Mouse (Mus musculus) lung, postnatal 0 days (tissue): ENCODE measurements around the gene Rnf26. TPM values are rescaled to one million over a fixed set of nuclear protein-coding genes. Genes with fewer than 3 reads are reported as not detected.

Experiments
- ATAC-seq: fragments of 200-750 bp; cut with Nextera tagmentation; 2 replicates; pipeline ENCODE4 v1.8.0; 2017; ENCODE audit warnings: moderate library complexity
- DNase-seq: peaks from one replicate; pipeline ENCODE4 v3.0.0-alpha.2; 2016; ENCODE audit warnings: low spot score
- H3K27ac ChIP-seq: fragments of 300-500 bp; sonication (generic); 2 replicates; pipeline ENCODE4 v1.5.1; 2014; ENCODE audit warnings: antibody characterized with exemption, mild to moderate bottlenecking, low read length, mixed read lengths
- H3K27me3 ChIP-seq: fragments of 300-500 bp; sonication (generic); replicated peaks from 2 replicates; pipeline ENCODE4 v1.6.1; 2014; ENCODE audit warnings: low read length, mixed read lengths; ENCODE audit not compliant: insufficient read depth
- H3K36me3 ChIP-seq: fragments of 300-500 bp; sonication (generic); 2 replicates; pipeline ENCODE4 v1.6.1; 2014; ENCODE audit warnings: low read length, mixed read lengths; ENCODE audit not compliant: insufficient read depth
- H3K4me1 ChIP-seq: fragments of 300-500 bp; sonication (generic); 2 replicates; pipeline ENCODE4 v1.6.1; 2014; ENCODE audit warnings: antibody characterized with exemption, low read depth, low read length, mixed read lengths; ENCODE audit not compliant: insufficient read depth
- H3K4me2 ChIP-seq: fragments of 300-500 bp; sonication (generic); replicated peaks from 2 replicates; pipeline ENCODE4 v1.6.1; 2014; ENCODE audit warnings: low read depth, mild to moderate bottlenecking, low read length, moderate library complexity, mixed read lengths
- H3K4me3 ChIP-seq: fragments of 300-500 bp; sonication (generic); 2 replicates; pipeline ENCODE4 v1.5.1; 2014; ENCODE audit warnings: low read depth, low read length
- H3K9ac ChIP-seq: fragments of 300-500 bp; sonication (generic); replicated peaks from 2 replicates; pipeline ENCODE4 v1.6.1; 2014; ENCODE audit warnings: low read depth, mild to moderate bottlenecking
- H3K9me3 ChIP-seq: fragments of 300-500 bp; sonication (generic); 2 replicates; pipeline ENCODE4 v1.6.1; 2016; ENCODE audit warnings: low read length, mixed read lengths
- CTCF ChIP-seq: IDR thresholded peaks from 2 replicates; pipeline ENCODE4 v1.5.1; 2016; ENCODE audit warnings: antibody characterized with exemption, mild to moderate bottlenecking
- EP300 ChIP-seq: IDR thresholded peaks from 2 replicates; pipeline ENCODE4 v1.6.1; 2016; ENCODE audit warnings: antibody characterized with exemption, mild to moderate bottlenecking, control low read depth
- WGBS: fragments of 180-500 bp; shearing (Covaris S2); extraction: QIAGEN DNeasy Blood & Tissue Kit; methylation state at CpG from one replicate; pipeline ENCODE4 v1.1.7; 2014; 5-methylcytosine and 5-hydroxymethylcytosine counted together
- polyA plus RNA-seq: library from polyadenylated mRNA; unstranded; fragments of >200 nt; fragmentation: Nextera tagmentation; extraction: Ambion mirVana; gene quantifications from 2 replicates; pipeline ENCODE4 v1.2.1, GENCODE M21; 2015

Rnf26 gene
- polyA plus RNA-seq, 1 experiment from 2014 or later, result 19.0 TPM

- Histone ChIP-seq H3K4me3 (no peak overlapping the region), H3K36me3 (no peaks in the 10 kb centered on the region), H3K9me3 (no peaks in the 10 kb centered on the region), H3K4me1 (peaks cover 30% of the 10 kb centered on the region), H3K27ac (no peak overlapping the region), H3K9ac (no peak overlapping the region), H3K27me3 (no peaks in the 10 kb centered on the region), H3K4me2 (peak overlapping the region; percentile 35; the same call in 1 of the 2 replicates)
- no peak for ATAC-seq
- 78% methylated on average over 31 of the region's 31 CpGs for WGBS
- DNase-seq, result no peak
- TF ChIP-seq EP300 (no peak), CTCF (no peak)
Observed at GRCm38 (mm10) chr9:44108269-44109055, 4.9 kb downstream of the Rnf26 start.

- DNase-seq (no peak), ATAC-seq (no peak; the same call in 1 of the 2 replicates)
- WGBS, result 38% methylated on average over 24 of the region's 25 CpGs
- H3K4me1 ChIP-seq, result peaks cover 30% of the 10 kb centered on the region
- no peak overlapping the region for H3K4me3 ChIP-seq
- no peaks in the 10 kb centered on the region for H3K27me3 ChIP-seq
- H3K4me2 ChIP-seq, result peak overlapping the region; percentile 35
- H3K27ac ChIP-seq, result peak overlapping the region; percentile 73
- no peak for TF ChIP-seq EP300
- peak; percentile 56 for TF ChIP-seq CTCF
- H3K9ac ChIP-seq, result 0 out of 2 replicates have a peak overlapping the region, but pooled peaks have one; percentile 13
- no peaks in the 10 kb centered on the region for H3K36me3 ChIP-seq
- no peaks in the 10 kb centered on the region for H3K9me3 ChIP-seq
Observed at GRCm38 (mm10) chr9:44107557-44108179, 5.6 kb downstream of the Rnf26 start.

- WGBS, result 32% methylated on average over 7 of the region's 8 CpGs
- Histone ChIP-seq H3K27me3 (no peaks in the 10 kb centered on the region), H3K9me3 (no peaks in the 10 kb centered on the region), H3K4me1 (peaks cover 30% of the 10 kb centered on the region), H3K4me2 (peak within 1 kb of the TSS; percentile 35), H3K27ac (peak within 1 kb of the TSS; percentile 73), H3K9ac (0 out of 2 replicates have a peak within 1 kb of the TSS, but pooled peaks have one; percentile 13), H3K4me3 (no peak within 1 kb of the TSS), H3K36me3 (no peaks in the 10 kb centered on the region)
- DNase-seq, result peak; percentile 90
- peak; percentile 69 for ATAC-seq
- peak; percentile 28 for TF ChIP-seq CTCF
- TF ChIP-seq EP300, result no peak
Observed at GRCm38 (mm10) chr9:44107110-44107509, 6.2 kb downstream of the Rnf26 start, which contains the start of gene C1qtnf5. C1qtnf5 (plus strand) TSS chr9:44107245.

- Histone ChIP-seq H3K27ac (peak overlapping the region; percentile 43; the same call in 1 of the 2 replicates), H3K4me3 (no peak overlapping the region), H3K4me2 (no peak overlapping the region), H3K9me3 (no peaks in the 10 kb centered on the region), H3K27me3 (no peaks in the 10 kb centered on the region), H3K9ac (no peak overlapping the region), H3K36me3 (no peaks in the 10 kb centered on the region), H3K4me1 (peaks cover 30% of the 10 kb centered on the region)
- ATAC-seq (no peak), DNase-seq (no peak)
- WGBS, result 69% methylated on average over 4 of the region's 4 CpGs
- TF ChIP-seq CTCF (no peak), EP300 (no peak)
Observed at GRCm38 (mm10) chr9:44106596-44106995, 6.7 kb downstream of the Rnf26 start.

GRCm38 (mm10) chr9:44106182-44106581 lies 7.1 kb downstream of the Rnf26 start:
- Histone ChIP-seq H3K27ac (peak overlapping the region; percentile 43; the same call in 1 of the 2 replicates), H3K4me1 (peaks cover 30% of the 10 kb centered on the region), H3K4me2 (no peak overlapping the region), H3K27me3 (no peaks in the 10 kb centered on the region), H3K9ac (no peak overlapping the region), H3K9me3 (no peaks in the 10 kb centered on the region), H3K36me3 (no peaks in the 10 kb centered on the region), H3K4me3 (no peak overlapping the region)
- ATAC-seq, result no peak
- WGBS, result 87% methylated on average over 7 of the region's 7 CpGs
- TF ChIP-seq CTCF (no peak), EP300 (no peak)
- DNase-seq, result no peak

- no peak overlapping the region for H3K4me2 ChIP-seq
- WGBS, result 71% methylated on average over 10 of the region's 10 CpGs
- DNase-seq (peak; percentile 71), ATAC-seq (peak; percentile 55)
- H3K27me3 ChIP-seq, result no peaks in the 10 kb centered on the region
- no peak overlapping the region for H3K4me3 ChIP-seq
- H3K36me3 ChIP-seq, result no peaks in the 10 kb centered on the region
- H3K27ac ChIP-seq, result no peak overlapping the region
- peaks cover 30% of the 10 kb centered on the region for H3K4me1 ChIP-seq
- no peak overlapping the region for H3K9ac ChIP-seq
- TF ChIP-seq CTCF, result no peak
- TF ChIP-seq EP300, result no peak; the same call in 1 of the 2 replicates
- H3K9me3 ChIP-seq, result no peaks in the 10 kb centered on the region
Observed at GRCm38 (mm10) chr9:44105781-44106180, 7.5 kb downstream of the Rnf26 start.
